Mouse (Mus musculus): ENCODE data around the gene Pon1. TPM values are rescaled to one million over a fixed set of nuclear protein-coding genes. Genes with fewer than 3 reads are reported as not detected.

Gene Pon1
- polyA plus RNA-seq, 1 experiment: not detected

DNA sequence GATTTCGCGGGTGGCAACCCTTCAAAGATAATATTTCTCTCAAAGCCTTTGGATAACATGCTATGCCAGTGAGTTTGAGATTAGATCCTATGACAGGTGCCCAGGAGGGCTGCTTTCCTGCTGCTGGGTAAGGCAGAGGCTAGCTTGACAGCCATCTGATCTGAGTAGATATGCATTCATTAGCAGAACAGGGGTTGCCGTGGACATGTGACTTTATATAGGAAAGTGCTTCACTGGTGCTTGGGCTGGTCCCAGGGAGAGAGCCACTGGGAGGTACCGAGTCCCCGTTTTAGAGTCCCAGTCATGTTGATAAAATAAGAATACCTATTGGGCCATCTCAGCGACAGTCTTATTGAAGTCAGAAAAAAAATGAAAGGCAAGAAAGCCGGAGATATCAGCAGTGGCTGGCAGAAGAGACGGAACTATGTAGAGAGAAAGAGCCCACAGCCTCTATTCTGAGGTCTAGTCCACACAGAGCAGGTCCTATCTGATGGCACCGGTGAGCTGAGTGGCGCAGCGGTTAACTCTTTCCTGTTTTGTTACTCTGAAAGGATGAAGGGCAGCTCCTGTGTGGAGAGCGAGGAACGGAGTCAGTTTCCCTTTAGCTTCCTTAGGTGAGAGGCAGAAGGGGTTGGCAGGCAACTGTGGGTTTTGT lies 46.1 kb downstream of the Pon1 start:
- H3K4me3 ChIP-seq (ENCODE audit: insufficient read depth, low read length): no peak overlapping the region
- TF ChIP-seq CTCF (IDR thresholded peaks at IDR 0.05; ENCODE audit: extremely low read depth, insufficient read depth, low read length): no peak
- H3K4me1 ChIP-seq (ENCODE audit: control insufficient read depth, insufficient read depth, low read length): peaks cover 5% of the 10 kb centered on the region
- H3K27ac ChIP-seq (ENCODE audit: insufficient read depth, low read length): no peak overlapping the region

- TF ChIP-seq POLR2A (IDR thresholded peaks at IDR 0.05; ENCODE audit: extremely low read depth, insufficient read depth, low read length) (no peak), CTCF (IDR thresholded peaks at IDR 0.05; ENCODE audit: extremely low read depth, insufficient read depth, low read length) (no peak)
- no peak overlapping the region for H3K27ac ChIP-seq (ENCODE audit: insufficient read depth, low read length)
- H3K4me1 ChIP-seq (ENCODE audit: control insufficient read depth, insufficient read depth, low read length): no peaks in the 10 kb centered on the region
- no peak overlapping the region for H3K4me3 ChIP-seq (ENCODE audit: insufficient read depth, low read length)
Measured at GRCm38 (mm10) chr6:5139666-5140065, 54.1 kb downstream of the Pon1 start.

- H3K4me1 ChIP-seq (ENCODE audit: control insufficient read depth, insufficient read depth, low read length): no peaks in the 10 kb centered on the region
- TF ChIP-seq CTCF (IDR thresholded peaks at IDR 0.05; ENCODE audit: extremely low read depth, insufficient read depth, low read length): no peak
- no peak for TF ChIP-seq POLR2A (IDR thresholded peaks at IDR 0.05; ENCODE audit: extremely low read depth, insufficient read depth, low read length)
- H3K27ac ChIP-seq (ENCODE audit: insufficient read depth, low read length): no peak overlapping the region
- H3K4me3 ChIP-seq (ENCODE audit: insufficient read depth, low read length): no peak overlapping the region
Measured at GRCm38 (mm10) chr6:5138875-5139631, 54.7 kb downstream of the Pon1 start.

DNA sequence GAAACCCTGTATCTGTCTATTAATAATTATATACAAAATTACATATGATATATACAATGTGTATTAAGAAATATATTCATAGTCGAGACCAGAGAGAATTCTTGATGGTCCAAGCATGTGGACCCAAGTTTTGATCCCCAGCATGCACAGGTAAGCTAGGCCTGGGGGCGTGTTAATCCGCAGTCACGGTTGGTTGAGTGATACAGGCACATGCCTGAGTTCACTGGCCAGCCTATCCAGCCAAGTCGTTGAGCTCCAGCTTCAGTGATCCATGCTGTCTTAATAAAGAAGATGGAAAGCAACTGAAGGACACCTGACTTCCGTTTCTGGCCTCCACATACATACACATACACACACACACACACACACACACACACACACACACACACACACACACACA lies 57.7 kb downstream of the Pon1 start:
- H3K4me1 ChIP-seq (ENCODE audit: control insufficient read depth, insufficient read depth, low read length): no peaks in the 10 kb centered on the region
- no peak overlapping the region for H3K27ac ChIP-seq (ENCODE audit: insufficient read depth, low read length)
- TF ChIP-seq POLR2A (IDR thresholded peaks at IDR 0.05; ENCODE audit: extremely low read depth, insufficient read depth, low read length): no peak
- no peak for TF ChIP-seq CTCF (IDR thresholded peaks at IDR 0.05; ENCODE audit: extremely low read depth, insufficient read depth, low read length)
- H3K4me3 ChIP-seq (ENCODE audit: insufficient read depth, low read length): no peak overlapping the region

GRCm38 (mm10) chr6:5134986-5135385 lies 58.8 kb downstream of the Pon1 start:
- TF ChIP-seq POLR2A (IDR thresholded peaks at IDR 0.05; ENCODE audit: extremely low read depth, insufficient read depth, low read length): no peak
- TF ChIP-seq CTCF (IDR thresholded peaks at IDR 0.05; ENCODE audit: extremely low read depth, insufficient read depth, low read length): no peak
- no peaks in the 10 kb centered on the region for H3K4me1 ChIP-seq (ENCODE audit: control insufficient read depth, insufficient read depth, low read length)
- H3K4me3 ChIP-seq (ENCODE audit: insufficient read depth, low read length): no peak overlapping the region
- H3K27ac ChIP-seq (ENCODE audit: insufficient read depth, low read length): no peak overlapping the region

GRCm38 (mm10) chr6:5129364-5130093 lies 64.2 kb downstream of the Pon1 start:
- Histone ChIP-seq H3K4me1 (ENCODE audit: control insufficient read depth, insufficient read depth, low read length) (no peaks in the 10 kb centered on the region), H3K4me3 (ENCODE audit: insufficient read depth, low read length) (no peak overlapping the region), H3K27ac (ENCODE audit: insufficient read depth, low read length) (no peak overlapping the region)
- TF ChIP-seq CTCF (IDR thresholded peaks at IDR 0.05; ENCODE audit: extremely low read depth, insufficient read depth, low read length) (no peak), POLR2A (IDR thresholded peaks at IDR 0.05; ENCODE audit: extremely low read depth, insufficient read depth, low read length) (no peak)

- no peak overlapping the region for H3K27ac ChIP-seq (ENCODE audit: insufficient read depth, low read length)
- TF ChIP-seq CTCF (IDR thresholded peaks at IDR 0.05; ENCODE audit: extremely low read depth, insufficient read depth, low read length) (no peak), POLR2A (IDR thresholded peaks at IDR 0.05; ENCODE audit: extremely low read depth, insufficient read depth, low read length) (no peak)
- H3K4me1 ChIP-seq (ENCODE audit: control insufficient read depth, insufficient read depth, low read length): no peaks in the 10 kb centered on the region
- H3K4me3 ChIP-seq (ENCODE audit: insufficient read depth, low read length): no peak overlapping the region
Measured at GRCm38 (mm10) chr6:5120229-5120628, 73.5 kb downstream of the Pon1 start.

DNA sequence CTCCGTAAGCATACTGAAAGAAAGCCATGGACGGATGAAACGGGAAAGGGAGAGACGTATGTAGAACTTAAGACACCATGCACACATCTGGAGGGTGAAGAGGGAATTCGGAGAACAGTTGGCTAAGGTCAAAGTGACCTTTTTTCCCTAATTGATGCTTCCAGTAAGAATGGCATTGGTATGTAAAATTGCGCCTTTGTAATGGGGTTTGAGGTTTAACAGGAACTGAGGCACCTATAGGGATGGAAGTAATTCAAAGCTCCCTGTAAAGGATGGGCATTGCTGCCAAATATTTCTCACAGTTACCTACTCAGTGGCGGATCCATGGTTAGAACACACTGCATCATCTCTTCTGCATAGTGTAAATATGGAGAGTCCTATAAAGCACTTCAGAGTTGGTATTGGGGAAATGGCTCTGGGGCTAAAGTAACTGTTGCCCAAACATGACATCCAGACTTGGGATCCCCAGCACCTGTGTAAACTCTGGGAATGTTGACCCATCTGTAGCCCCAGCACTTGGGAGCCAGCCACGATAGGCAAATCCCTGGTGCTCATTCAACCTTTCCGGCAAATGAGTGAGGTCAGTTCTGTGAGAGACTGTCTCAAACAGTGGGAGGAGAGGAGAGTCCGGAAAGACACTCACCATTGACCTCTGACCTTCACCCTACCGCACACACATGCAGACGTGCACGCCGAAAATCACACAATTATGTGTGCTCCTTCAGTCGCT lies 74.4 kb downstream of the Pon1 start:
- H3K4me1 ChIP-seq (ENCODE audit: control insufficient read depth, insufficient read depth, low read length): no peaks in the 10 kb centered on the region
- H3K27ac ChIP-seq (ENCODE audit: insufficient read depth, low read length): no peak overlapping the region
- H3K4me3 ChIP-seq (ENCODE audit: insufficient read depth, low read length): no peak overlapping the region
- TF ChIP-seq CTCF (IDR thresholded peaks at IDR 0.05; ENCODE audit: extremely low read depth, insufficient read depth, low read length) (no peak), POLR2A (IDR thresholded peaks at IDR 0.05; ENCODE audit: extremely low read depth, insufficient read depth, low read length) (no peak)

Other genes with a start within 250 kb of the Pon1 start
- 2.0 and 2.5 TPM in 2 replicates for gene Pon3, start 62.3 kb upstream of the Pon1 start, polyA plus RNA-seq (2012; rRNA removed)
- gene Pon2, start 104.5 kb upstream of the Pon1 start, polyA plus RNA-seq (2012; rRNA removed): 55.2 and 57.3 TPM in 2 replicates
- 0.40 and 0.50 TPM in 2 replicates for gene Asb4, start 189.4 kb upstream of the Pon1 start, polyA plus RNA-seq (2012; rRNA removed)